Mouse (Mus musculus): ENCODE measurements around the gene Rpp14. TPM values are rescaled to one million over a fixed set of nuclear protein-coding genes. Genes with fewer than 3 reads are reported as not detected.
"Not testable (repeated sequence)": the region's sequence is repeated elsewhere in the genome, so short reads cannot be mapped to it uniquely, and the experiment has no call there.

Rpp14 gene
- total and polyA plus RNA-seq, 3 experiments = 11.2 to 29.7 (median 23.1) TPM

DNA sequence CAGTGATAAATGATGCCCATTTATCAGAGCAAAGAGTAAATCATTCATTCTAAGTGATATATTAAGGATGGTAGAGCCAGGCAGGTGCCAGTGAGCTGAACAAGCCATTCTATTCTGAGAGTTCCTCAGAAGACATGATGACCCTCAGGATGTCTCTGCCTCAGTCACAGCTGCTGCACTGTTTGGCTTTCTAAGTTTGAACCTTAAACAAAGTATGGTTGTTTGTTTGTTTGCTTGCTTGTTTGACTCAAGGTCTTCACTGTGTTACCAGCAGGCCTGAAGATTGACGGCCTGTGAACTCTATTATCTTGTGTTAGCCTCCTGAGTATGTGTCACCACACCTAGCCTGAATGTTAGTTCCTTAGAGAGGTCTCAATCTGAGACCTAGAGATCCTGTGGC lies 34.6 kb downstream of the Rpp14 start:
- DNase-seq = no peak
- no peaks in the 10 kb centered on the region for H3K79me2 ChIP-seq (replicated peaks; ENCODE audit: control insufficient read depth, insufficient read depth, low read length)
- no peak overlapping the region for H3K9ac ChIP-seq (ENCODE audit: low read depth, low read length)
- H3K27ac ChIP-seq = no peak overlapping the region
- TF ChIP-seq POLR2A (IDR thresholded peaks at IDR 0.05; ENCODE audit: insufficient read depth, low read depth, low read length) (no peak), CTCF (IDR thresholded peaks at IDR 0.05) (no peak), EP300 (IDR thresholded peaks at IDR 0.05; ENCODE audit: insufficient read depth, low read depth, low read length) (no peak)
- H3K36me3 ChIP-seq (ENCODE audit: control insufficient read depth, insufficient read depth, low read length) = no peaks in the 10 kb centered on the region
- WGBS = 85% methylated on average over 1 of the region's 1 CpGs
- no peak overlapping the region for H3K4me3 ChIP-seq
- intact Hi-C loops (cut with DNase I) = no loop called here
- H3K4me1 ChIP-seq (ENCODE audit: control insufficient read depth, insufficient read depth, low read length) = peaks cover 4% of the 10 kb centered on the region
- H3K27me3 ChIP-seq (ENCODE audit: control insufficient read depth, insufficient read depth, low read length) = no peaks in the 10 kb centered on the region

DNA sequence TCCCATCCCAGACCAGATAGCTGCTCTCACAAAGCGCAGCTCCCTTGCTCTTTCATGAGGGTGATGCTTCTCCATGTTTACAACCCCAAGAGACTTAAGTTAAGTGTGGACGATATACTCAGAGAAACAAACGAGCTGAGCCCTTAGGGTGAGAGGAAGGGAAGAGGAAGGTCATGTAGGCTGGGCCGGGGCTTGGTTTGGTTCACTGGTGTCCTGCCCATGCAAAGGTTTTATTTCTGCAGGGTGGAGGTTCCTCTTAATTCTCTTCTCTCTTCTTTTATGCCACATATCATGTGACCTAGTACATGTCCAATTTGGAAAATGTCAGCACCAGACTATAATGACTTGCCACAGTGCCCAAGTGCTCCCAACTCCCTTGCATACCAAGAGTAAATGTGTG lies 35.6 kb downstream of the Rpp14 start:
- H3K27ac ChIP-seq = no peak overlapping the region
- no peaks in the 10 kb centered on the region for H3K27me3 ChIP-seq (ENCODE audit: control insufficient read depth, insufficient read depth, low read length)
- H3K4me3 ChIP-seq = no peak overlapping the region
- peaks cover 4% of the 10 kb centered on the region for H3K4me1 ChIP-seq (ENCODE audit: control insufficient read depth, insufficient read depth, low read length)
- no peaks in the 10 kb centered on the region for H3K79me2 ChIP-seq (replicated peaks; ENCODE audit: control insufficient read depth, insufficient read depth, low read length)
- no peaks in the 10 kb centered on the region for H3K36me3 ChIP-seq (ENCODE audit: control insufficient read depth, insufficient read depth, low read length)
- WGBS = 61% methylated on average over 4 of the region's 4 CpGs
- DNase-seq = no peak
- no peak for TF ChIP-seq CTCF (IDR thresholded peaks at IDR 0.05)
- TF ChIP-seq POLR2A (IDR thresholded peaks at IDR 0.05; ENCODE audit: insufficient read depth, low read depth, low read length) = no peak
- TF ChIP-seq EP300 (IDR thresholded peaks at IDR 0.05; ENCODE audit: insufficient read depth, low read depth, low read length) = no peak
- H3K9ac ChIP-seq (ENCODE audit: low read depth, low read length) = no peak overlapping the region
- intact Hi-C loops (cut with DNase I) = no loop called here

DNA sequence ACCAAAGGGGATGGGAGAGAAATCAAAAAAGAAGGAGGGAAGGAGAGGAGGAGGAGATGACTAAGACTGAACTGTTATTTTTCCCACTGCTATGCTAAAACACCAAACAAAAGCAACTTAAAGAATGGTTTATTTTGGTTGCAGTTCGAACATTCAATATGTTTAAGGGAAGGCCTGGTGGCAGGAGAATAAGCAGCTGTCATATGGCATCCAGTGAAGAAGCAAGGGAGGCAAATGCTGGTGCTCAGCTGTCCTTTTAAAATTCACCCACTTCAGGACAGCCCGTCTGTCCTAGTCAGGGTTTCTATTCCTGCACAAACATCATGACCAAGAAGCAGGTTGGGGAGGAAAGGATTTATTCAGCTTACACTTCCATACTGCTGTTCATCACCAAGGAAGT lies 37.2 kb downstream of the Rpp14 start:
- peaks cover 2% of the 10 kb centered on the region for H3K4me1 ChIP-seq (ENCODE audit: control insufficient read depth, insufficient read depth, low read length)
- 95% methylated on average over 2 of the region's 2 CpGs for WGBS

DNA sequence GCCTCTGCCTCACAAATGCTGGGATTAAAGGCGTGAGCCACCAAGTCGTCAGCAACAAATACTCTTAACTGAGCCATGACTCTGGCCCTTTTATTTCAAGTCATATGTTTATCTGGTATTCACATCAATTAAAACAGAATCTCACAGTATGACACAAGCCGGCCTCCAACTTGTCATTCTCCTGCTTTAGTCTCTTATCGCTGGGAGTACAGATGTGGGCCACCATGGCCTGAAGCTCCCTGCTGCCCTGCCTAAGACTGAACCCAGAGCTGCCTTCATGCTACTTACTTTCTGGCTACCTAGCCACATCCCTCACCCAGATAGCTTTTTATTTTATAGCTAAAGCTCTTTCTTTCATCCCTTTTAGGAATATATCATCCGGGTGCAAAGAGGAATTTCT lies 39.3 kb downstream of the Rpp14 start:
- Histone ChIP-seq H3K36me3 (ENCODE audit: control insufficient read depth, insufficient read depth, low read length) (0 out of 2 replicates have a peak, but pooled peaks cover 2% of the 10 kb centered on the region), H3K9ac (ENCODE audit: low read depth, low read length) (no peak overlapping the region), H3K4me3 (no peak overlapping the region), H3K4me1 (ENCODE audit: control insufficient read depth, insufficient read depth, low read length) (no peaks in the 10 kb centered on the region; the same call in 1 of the 2 replicates), H3K27ac (no peak overlapping the region), H3K79me2 (replicated peaks; ENCODE audit: control insufficient read depth, insufficient read depth, low read length) (no peaks in the 10 kb centered on the region), H3K27me3 (ENCODE audit: control insufficient read depth, insufficient read depth, low read length) (no peaks in the 10 kb centered on the region)
- no peak for DNase-seq
- 89% methylated on average over 5 of the region's 5 CpGs for WGBS
- TF ChIP-seq CTCF (IDR thresholded peaks at IDR 0.05) (no peak), POLR2A (IDR thresholded peaks at IDR 0.05; ENCODE audit: insufficient read depth, low read depth, low read length) (no peak), EP300 (IDR thresholded peaks at IDR 0.05; ENCODE audit: insufficient read depth, low read depth, low read length) (no peak)
- intact Hi-C loops (cut with DNase I) = no loop called here

More for the DNA sequence above, 37.2 kb downstream of the Rpp14 start:
- Histone ChIP-seq H3K27me3 (ENCODE audit: control insufficient read depth, insufficient read depth, low read length) (no peaks in the 10 kb centered on the region), H3K79me2 (replicated peaks; ENCODE audit: control insufficient read depth, insufficient read depth, low read length) (no peaks in the 10 kb centered on the region), H3K36me3 (ENCODE audit: control insufficient read depth, insufficient read depth, low read length) (no peaks in the 10 kb centered on the region), H3K4me3 (no peak overlapping the region), H3K9ac (ENCODE audit: low read depth, low read length) (no peak overlapping the region), H3K27ac (no peak overlapping the region)
- no peak for DNase-seq
- TF ChIP-seq CTCF (IDR thresholded peaks at IDR 0.05) (no peak), POLR2A (IDR thresholded peaks at IDR 0.05; ENCODE audit: insufficient read depth, low read depth, low read length) (no peak), EP300 (IDR thresholded peaks at IDR 0.05; ENCODE audit: insufficient read depth, low read depth, low read length) (no peak)
- intact Hi-C loops (cut with DNase I) = no loop called here

DNA sequence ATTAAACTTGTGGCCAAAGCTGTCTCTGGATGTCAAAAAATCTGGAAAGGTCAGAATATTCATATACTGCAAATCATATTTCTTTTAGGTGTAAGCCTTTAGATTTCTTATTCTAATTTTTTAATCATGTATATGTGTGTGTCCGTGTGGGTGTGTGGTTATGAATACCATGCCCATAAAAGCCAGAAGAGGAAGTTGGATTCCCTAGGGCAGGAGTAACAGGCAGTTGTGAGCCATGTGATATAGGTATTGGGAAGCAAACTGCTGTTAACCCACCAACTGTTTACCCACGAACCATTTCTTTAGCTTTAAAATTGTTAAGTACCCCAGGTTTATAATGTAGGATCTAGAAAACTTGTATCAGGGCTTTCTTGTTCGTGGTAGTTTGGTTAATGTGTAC lies 39.7 kb downstream of the Rpp14 start:
- 0 out of 2 replicates have a peak, but pooled peaks cover 2% of the 10 kb centered on the region for H3K36me3 ChIP-seq (ENCODE audit: control insufficient read depth, insufficient read depth, low read length)

DNA sequence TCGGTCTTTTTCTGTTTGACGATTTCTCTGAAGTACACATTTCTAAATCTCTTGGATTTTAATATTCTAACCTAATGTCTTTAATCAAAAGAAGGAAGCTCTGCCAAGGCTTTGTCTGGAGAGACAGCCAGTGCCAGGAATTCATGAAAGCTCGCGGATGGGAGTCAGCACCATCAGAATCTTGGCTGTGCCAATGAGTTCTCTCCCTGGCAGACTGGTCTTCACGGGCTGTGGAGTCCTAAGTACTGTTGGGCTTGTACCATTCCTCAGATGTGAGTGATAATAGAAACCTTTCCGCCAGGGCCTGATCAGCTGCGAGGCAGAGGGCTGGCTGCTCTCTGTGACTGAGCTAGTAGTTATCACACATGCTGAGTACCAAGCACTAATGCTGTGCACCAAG lies 43.0 kb downstream of the Rpp14 start:
- no peak for DNase-seq
- TF ChIP-seq POLR2A (IDR thresholded peaks at IDR 0.05; ENCODE audit: insufficient read depth, low read depth, low read length) = no peak
- no peak for TF ChIP-seq EP300 (IDR thresholded peaks at IDR 0.05; ENCODE audit: insufficient read depth, low read depth, low read length)
- no peak for TF ChIP-seq CTCF (IDR thresholded peaks at IDR 0.05)
- H3K27ac ChIP-seq = no peak overlapping the region
- H3K27me3 ChIP-seq (ENCODE audit: control insufficient read depth, insufficient read depth, low read length) = no peaks in the 10 kb centered on the region
- H3K4me1 ChIP-seq (ENCODE audit: control insufficient read depth, insufficient read depth, low read length) = no peaks in the 10 kb centered on the region; the same call in 1 of the 2 replicates
- WGBS = 64% methylated on average over 7 of the region's 7 CpGs
- no peaks in the 10 kb centered on the region for H3K79me2 ChIP-seq (replicated peaks; ENCODE audit: control insufficient read depth, insufficient read depth, low read length)
- intact Hi-C loops (cut with DNase I) = no loop called here
- no peak overlapping the region for H3K4me3 ChIP-seq
- 0 out of 2 replicates have a peak, but pooled peaks cover 2% of the 10 kb centered on the region for H3K36me3 ChIP-seq (ENCODE audit: control insufficient read depth, insufficient read depth, low read length)
- H3K9ac ChIP-seq (ENCODE audit: low read depth, low read length) = no peak overlapping the region

More for the DNA sequence above, 39.7 kb downstream of the Rpp14 start:
- Histone ChIP-seq H3K4me1 (ENCODE audit: control insufficient read depth, insufficient read depth, low read length) (no peaks in the 10 kb centered on the region; the same call in 1 of the 2 replicates), H3K27me3 (ENCODE audit: control insufficient read depth, insufficient read depth, low read length) (no peaks in the 10 kb centered on the region), H3K27ac (no peak overlapping the region), H3K9ac (ENCODE audit: low read depth, low read length) (no peak overlapping the region), H3K4me3 (no peak overlapping the region), H3K79me2 (replicated peaks; ENCODE audit: control insufficient read depth, insufficient read depth, low read length) (no peaks in the 10 kb centered on the region)
- intact Hi-C loops (cut with DNase I) = no loop called here
- TF ChIP-seq EP300 (IDR thresholded peaks at IDR 0.05; ENCODE audit: insufficient read depth, low read depth, low read length) = no peak
- TF ChIP-seq CTCF (IDR thresholded peaks at IDR 0.05) = no peak
- no peak for TF ChIP-seq POLR2A (IDR thresholded peaks at IDR 0.05; ENCODE audit: insufficient read depth, low read depth, low read length)
- no peak for DNase-seq
- WGBS = 71% methylated on average over 3 of the region's 3 CpGs

DNA sequence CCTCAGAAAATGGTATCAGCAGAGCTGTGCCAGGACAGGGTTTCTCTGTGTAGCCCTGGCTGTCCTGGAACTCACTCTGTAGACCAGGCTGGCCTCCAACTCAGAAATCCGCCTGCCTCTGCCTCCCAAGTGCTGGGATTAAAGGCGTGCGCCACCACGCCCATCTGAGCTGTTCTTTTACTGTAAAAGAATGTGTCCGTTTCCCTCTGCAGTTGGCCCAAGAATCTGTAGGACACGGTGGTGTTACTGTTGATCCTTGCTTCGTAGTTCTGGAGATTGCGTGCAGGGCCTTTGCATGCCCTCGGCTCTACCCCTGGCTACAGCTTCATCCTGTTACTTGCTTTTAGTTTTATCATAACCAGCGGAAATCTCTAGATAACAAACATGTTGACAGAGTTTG lies 43.4 kb downstream of the Rpp14 start:
- H3K9ac ChIP-seq (ENCODE audit: low read depth, low read length); H3K27me3 ChIP-seq (ENCODE audit: control insufficient read depth, insufficient read depth, low read length); H3K36me3 ChIP-seq (ENCODE audit: control insufficient read depth, insufficient read depth, low read length); H3K4me1 ChIP-seq (ENCODE audit: control insufficient read depth, insufficient read depth, low read length); H3K79me2 ChIP-seq (replicated peaks; ENCODE audit: control insufficient read depth, insufficient read depth, low read length); H3K27ac ChIP-seq; H3K4me3 ChIP-seq; intact Hi-C loops (cut with DNase I); DNase-seq: not testable (repeated sequence)
- 77% methylated on average over 10 of the region's 10 CpGs for WGBS
